Mouse (Mus musculus) A20 (cell line): ENCODE measurements around the gene Ier5.

Source experiments
- DNase-seq: peaks from one replicate; pipeline ENCODE4 v3.0.0-alpha.2; 2011; ENCODE audit warnings: low read depth, low spot score

The Ier5 gene

DNA sequence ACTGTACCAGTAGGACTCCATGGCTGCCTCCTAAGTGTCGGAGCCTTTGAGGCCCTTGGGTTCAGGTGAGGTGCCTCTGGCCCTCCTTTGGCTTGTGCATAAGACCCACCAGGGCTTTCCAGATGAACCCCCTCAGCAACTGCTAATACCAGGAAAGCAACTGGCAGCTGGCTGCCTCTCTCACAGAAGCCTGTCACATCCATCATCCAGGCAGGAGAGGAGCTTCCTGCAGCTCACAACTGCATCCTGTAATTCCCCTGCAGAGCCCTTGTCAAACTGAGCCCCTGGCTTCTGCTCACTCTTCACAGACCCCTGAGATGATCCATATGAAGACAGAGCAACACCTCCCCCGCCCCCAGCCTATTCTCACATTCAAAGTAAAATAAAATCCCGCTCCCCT is 21.8 kb downstream of the Ier5 start:
- DNase-seq, result no peak

GRCm38 (mm10) chr1:155075856-155076255 is 23.6 kb downstream of the Ier5 start:
- no peak for DNase-seq

- DNase-seq, result no peak
These were observed 24.6 kb downstream of the Ier5 start for GRCm38 (mm10) chr1:155074856-155075255.

DNA sequence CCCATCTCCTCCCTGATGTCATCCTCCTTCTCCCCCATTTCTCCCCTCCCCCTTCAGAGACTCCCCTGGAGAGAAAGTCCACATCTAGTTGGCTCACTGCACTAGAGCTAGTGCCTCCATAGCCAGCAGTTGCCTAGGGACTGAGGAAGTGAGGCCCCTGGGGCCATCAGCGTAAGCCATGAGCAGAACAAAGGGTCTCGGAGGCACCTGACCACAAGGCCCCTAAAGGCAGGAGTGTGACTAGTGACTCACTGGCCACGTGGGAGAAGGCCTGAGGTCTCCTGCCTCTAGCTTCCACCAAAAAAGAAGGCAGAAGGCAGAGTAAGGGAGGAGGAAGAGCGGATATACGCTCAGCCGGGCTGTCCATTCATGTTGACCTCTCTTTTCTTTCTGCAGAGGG is 25.5 kb downstream of the Ier5 start:
- no peak for DNase-seq

DNA sequence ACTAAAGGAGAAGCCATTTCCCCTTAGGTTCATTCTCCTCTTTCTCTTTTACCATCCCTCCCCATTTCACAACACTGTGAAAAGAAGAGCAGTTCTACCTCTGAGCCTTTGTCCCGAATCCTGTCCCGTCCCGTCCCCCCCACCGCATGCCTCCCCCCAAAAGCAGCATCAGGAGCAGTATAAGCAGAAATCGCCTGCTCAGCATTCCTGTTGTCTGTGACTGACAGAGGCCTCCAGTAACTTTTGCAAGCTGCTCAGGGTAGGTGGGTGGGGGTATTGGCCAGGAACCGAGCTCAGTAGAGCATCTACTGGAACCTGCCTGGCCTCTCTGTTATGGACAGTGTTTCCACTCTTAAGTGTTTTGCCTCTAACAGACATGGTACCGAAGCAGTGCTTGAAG is 26.3 kb downstream of the Ier5 start:
- no peak for DNase-seq

DNA sequence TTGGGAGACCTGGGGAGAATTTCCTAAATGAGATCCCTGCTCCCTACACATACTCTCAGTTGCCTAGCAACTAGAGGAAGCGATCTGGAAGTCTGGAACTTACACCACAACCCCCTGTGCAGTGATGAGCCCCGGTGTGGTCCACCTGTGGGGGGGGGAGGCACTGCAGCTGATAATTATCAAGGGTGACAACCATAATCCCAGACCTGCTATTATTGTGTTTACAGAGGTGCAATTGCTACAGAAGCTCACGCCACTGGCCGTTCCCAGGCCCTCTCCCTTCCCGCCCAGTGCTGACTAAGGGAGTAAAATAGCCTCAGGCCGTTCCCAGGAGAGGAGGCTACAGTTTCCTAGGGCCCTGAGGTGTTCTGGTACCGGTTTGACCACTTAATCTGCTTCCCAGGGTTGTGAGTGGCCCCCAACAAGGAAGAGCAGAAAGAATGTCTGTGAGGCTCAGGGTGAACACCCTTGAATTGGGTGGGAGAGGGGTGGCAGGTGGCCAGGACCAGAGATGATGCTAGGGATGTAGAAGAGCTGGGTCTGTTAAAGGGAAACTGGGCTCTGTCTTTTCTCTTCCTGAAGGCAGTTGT is 28.1 kb downstream of the Ier5 start:
- DNase-seq, result no peak

DNA sequence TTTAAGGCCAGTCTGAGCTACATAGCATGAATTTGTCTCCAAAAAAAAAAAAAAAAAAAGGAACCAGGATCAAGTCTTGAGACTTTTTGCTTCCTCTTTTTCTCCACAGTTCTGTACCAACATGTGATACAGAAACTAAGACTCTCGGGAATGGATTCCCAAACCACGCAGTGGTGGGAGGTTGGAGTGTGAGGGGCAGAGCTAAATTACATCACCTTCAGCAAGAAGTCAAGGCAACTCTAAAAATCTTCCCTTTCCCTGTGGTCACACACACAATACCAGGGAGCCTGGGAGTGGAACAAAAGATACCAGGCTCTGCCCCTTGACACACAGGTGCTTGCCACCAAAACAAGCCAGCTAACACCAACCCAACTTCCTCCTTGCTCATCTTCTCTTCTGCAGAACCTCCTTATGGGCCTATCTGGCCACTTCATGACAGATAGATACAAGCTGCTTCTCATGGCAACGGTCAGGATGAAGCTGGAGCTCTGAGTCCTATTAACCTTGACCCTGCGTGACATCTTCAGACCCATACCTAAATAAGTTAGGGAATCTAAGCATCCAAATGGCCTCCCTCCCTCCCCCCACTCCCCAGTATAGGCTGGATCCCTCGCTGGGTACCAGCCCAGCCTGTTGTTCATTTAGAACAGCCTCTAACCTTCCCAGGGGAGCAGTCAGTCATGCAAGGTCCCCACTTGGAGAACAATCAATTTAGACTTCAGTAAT is 28.7 kb downstream of the Ier5 start:
- peak; percentile 69 for DNase-seq

- DNase-seq, result no peak
These were observed 29.7 kb downstream of the Ier5 start for GRCm38 (mm10) chr1:155069696-155070095.

- DNase-seq, result no peak
These were observed 33.2 kb downstream of the Ier5 start for GRCm38 (mm10) chr1:155066196-155066595.

DNA sequence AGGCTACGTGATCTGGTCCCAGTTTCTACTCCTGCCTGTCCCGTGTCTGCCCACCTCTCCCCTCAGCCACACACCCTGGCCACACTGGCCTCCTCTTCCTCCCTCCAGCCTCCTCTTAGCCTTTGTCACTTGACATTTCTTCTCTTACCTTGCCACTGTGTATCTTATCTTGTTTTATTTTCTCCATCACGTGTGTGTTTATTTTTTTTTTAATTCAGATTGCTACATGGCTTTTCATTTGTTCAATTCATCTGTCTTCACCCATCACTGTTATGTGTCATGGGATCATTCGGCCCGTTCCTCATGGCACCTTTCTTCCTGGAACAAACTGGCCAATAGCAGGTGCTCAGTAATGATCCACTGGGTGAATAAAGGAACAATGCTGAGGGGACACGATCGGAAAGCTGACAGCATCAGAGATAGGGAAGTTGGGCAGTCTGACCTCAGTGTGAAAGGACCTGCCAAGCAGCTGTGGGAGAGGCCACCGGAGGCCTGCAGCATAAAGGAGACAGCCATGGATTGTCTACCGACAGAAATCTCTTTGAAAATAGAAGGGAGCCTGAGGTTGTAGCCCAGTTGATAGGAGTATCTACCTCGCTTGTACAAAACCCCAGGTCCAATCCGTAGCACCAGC is 34.3 kb downstream of the Ier5 start:
- DNase-seq, result no peak

GRCm38 (mm10) chr1:155064649-155065048 is 34.8 kb downstream of the Ier5 start:
- no peak for DNase-seq

DNA sequence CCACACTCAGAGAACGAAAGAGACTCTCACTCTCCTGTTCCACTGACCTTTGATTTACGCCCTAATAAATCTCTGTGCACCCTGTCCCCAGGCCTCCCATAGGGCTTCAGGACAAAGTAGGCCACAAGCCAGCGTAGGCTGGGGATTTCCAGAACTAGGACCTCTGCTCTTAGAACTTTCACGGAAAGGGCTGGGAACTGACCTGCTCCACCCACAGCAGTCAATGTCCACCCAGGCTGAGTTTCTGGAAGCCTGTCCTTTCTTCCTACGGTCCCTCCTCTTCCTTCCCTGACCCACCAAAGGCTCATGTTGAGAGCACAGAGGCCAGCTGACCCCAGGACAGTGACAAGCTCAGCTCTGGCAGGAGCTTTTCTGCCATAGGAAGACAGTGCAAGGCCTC is 35.3 kb downstream of the Ier5 start:
- no peak for DNase-seq

- no peak for DNase-seq
These were observed 36.5 kb downstream of the Ier5 start for GRCm38 (mm10) chr1:155062963-155063362.

DNA sequence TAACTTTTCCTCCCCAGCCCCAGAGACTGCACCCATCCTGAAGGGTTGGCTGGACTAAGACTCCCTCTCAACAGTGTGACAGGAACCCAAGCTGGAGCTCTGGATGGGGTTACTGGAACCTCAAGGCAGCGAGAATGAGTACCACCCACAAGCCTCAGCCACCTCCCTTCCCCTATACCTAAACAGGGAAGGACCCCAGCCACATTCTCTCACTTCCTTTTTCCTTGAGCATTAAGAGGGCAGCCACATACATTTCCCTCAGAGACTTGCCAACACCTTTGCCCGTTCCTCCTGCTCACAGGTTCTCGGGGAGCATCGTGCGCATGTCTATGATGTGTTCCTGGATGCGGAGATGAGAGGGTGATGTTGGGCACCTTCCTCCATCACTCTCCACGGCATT is 37.4 kb downstream of the Ier5 start:
- DNase-seq, result peak; percentile 74

DNA sequence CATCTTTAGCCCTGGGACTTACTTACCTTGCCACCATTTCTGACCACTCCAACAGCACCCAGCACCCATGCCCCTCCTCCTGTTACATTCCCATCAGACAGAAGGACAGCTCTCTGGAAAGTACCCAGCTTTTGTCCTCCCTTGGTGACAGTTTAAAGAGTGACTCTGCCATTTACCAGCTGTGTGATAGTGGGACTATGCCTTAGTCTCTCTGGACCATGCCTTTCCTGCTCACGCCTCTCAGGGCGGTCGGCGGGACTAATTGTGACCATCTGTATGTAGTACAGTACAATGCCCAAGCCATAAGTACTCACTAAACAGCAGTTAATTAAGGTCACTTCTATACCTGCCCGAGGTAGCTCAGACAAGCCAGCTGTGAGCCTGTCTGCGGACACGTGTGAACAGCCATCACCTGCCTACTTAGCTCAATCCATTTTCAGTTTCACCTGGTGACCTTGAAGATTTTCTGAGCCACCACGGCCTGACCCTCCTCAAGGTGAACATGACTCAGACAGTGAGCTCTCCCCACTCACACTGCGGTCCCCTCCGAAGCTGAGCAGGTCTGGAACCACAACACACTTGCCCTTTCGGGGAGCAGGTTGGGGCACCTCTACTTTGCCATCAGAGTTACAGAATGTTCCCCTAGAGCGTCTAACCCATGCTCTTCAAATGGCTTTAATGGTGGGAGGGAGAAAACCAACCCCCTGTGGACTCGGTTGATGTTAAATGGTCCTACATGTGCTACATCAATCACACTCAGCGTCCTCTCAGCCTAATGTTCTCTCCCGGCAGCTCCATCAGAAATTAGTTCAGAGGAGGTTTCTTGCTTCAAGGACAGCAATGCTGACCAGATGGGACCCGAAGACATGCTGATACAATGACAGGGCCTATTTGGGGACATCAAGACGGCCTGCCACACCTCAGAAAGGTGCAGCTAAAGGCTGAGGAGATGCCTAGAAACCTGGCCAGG is 38.3 kb downstream of the Ier5 start:
- peak; percentile 56 for DNase-seq

- no peak for DNase-seq
These were observed 39.2 kb downstream of the Ier5 start for GRCm38 (mm10) chr1:155060261-155060660.

- peak; percentile 94 for DNase-seq
These were observed 39.9 kb downstream of the Ier5 start for GRCm38 (mm10) chr1:155059505-155059904.

DNA sequence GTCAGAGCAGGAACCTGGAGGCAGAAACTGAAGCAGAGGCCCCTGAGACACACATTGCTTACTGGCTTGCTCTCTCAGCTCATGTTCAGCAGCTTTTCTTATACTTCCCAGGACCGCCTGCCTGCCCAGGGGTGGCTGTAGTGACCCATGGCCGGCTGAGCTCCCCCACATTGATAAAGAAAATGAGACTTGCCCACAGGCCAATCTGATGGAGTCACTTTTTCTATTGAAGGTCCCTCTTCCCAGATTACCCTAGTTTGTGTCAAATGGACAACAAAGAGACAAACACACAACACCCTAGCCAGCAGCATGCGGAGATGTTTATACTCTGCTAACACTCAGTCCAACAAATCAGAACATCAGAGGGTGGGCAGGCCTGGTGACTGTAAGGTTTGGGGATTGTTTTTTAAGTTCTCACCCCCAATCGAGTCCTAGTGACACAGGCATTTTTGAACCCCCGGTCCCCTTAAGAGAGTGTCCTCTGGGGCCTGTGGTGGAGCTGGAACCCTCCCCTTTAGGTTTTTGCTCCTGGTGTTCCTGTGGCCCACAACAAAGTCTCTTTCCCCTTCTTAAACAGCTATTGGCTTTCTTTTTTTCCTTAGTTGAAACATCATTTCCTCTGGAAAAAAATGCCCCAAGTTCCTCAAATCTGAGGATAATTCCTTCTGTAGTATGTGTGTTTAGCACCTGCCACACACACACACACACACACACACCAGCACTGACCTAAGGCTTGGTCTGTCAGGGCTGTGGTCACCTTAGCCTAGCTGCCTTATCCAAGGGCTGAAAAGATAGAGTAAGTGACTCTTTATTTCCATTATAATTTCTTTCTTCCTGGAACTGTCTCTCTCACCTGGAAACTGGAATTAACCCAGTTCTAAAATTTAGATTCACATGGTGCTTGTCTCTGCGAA is 41.1 kb downstream of the Ier5 start:
- peak; percentile 56 for DNase-seq

DNA sequence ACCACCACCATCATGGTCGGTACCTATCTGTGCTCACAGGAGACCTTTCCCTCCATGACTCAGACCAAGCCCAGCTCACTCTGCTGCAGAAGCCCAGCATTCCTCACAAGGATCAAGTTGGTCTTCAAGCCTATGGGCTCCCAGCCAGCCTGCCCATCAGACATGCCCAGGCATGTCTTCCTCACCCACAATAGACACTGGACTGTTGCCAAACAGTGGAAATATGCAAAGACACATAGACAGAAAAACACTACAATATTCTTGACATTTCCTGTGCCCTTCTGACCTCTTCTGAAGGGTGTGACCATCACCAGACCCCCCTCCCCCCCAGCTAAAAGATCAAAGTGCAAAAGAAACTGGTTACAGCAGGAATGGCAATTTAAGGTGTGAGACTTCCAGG is 43.3 kb downstream of the Ier5 start:
- DNase-seq, result peak; percentile 81

DNA sequence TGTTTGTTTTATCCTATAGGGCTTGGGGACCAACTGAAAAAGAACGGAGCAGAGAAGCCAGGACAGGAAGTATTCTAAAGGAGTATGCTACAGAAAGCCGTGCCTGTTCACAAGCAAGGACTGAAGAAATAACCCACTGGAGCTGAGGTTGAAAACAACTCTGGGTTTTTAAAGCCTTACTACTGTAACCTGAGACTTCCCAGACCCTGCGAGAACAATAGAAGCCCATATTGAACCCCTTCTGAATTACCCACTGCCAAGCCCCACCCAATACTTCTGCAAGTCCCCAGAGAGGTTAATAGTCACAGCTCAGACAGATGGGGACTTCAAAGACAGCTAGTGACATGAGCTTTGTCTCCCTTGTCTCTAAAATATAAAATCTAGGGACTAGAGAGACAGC is 44.4 kb downstream of the Ier5 start:
- DNase-seq, result peak; percentile 85
